Mouse (Mus musculus) heart, adult 8-10 months (tissue): Measurements from ENCODE around the gene Pef1. TPM values are rescaled to one million over a fixed set of nuclear protein-coding genes. Genes with fewer than 3 reads are reported as not detected.

Experiments
- DNase-seq: peaks from one replicate; pipeline ENCODE4 v3.0.0; 2022; ENCODE audit warnings: low spot score
- total RNA-seq, 4 experiments: library from RNA; stranded (reverse); gene quantifications; 2 replicates each; pipeline ENCODE4 v1.2.4; 2022

The Pef1 gene
- total RNA-seq, 4 experiments from 2014 or later: 31.1 to 42.7 (median 38.2) TPM

GRCm38 (mm10) chr4:130174335-130175031 is 72.1 kb downstream of the Pef1 start:
- peak; percentile 70 for DNase-seq

GRCm38 (mm10) chr4:130175072-130175711 is 72.8 kb downstream of the Pef1 start, which contains the start of gene Tinagl1:
Tinagl1 (minus strand) TSS chr4:130175122.
- peak; percentile 65 for DNase-seq

DNA sequence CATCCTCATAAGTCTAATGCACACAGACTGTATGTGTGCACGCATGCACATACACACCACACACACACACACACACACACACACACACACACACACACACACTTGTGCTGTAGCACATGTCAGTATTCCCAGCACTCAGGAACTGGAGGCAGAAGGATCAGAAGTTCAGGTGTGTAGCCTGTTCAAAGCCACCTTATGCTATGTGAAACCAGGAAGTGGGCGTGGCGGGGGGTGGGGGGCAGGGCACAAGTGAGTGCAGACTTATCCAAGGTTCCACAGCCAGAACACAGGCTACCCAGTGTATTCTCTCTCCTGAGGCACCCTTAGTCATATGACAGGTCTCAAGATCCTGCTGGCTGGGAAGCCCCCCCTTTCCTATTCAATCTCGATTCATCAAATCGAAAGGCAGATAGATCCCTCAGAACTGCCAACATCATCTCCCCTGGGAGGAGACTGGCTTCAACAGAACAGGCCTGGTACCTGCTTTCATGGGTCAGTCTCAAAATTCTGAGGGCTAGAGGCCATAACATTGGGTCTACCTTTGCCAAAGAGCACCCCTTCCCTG is 73.9 kb downstream of the Pef1 start:
- no peak for DNase-seq

- DNase-seq: peak; percentile 69
Observed at GRCm38 (mm10) chr4:130177087-130177486, 74.7 kb downstream of the Pef1 start.

DNA sequence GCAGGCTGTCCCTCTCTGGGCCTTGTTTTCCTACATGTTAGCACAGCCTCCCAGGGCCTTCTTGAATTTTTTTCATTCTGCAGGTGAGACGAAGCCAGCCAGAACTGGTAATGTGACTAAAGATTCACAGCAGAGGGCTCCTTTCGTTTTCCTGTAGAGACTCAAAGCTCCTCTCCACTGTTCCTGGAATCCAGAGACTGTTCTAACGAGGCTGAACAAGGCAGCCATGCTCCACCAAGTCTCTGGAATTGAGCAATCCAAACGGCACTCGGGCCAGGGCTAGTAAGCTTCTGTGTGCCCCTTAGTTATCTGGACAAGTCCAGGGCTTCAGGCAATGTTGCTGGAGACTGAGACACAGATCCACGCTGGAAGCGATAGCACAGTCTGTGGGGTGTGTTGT is 75.2 kb downstream of the Pef1 start:
- DNase-seq: no peak

Other genes with a start within 250 kb of the Pef1 start
- gene Spocd1, start 173.3 kb upstream of the Pef1 start, total RNA-seq: under 1 TPM in 1 of 4 experiments, not detected in 3; 0.09 TPM
- gene Adgrb2, start 117.7 kb upstream of the Pef1 start, total RNA-seq: 1 to 10 TPM; 1.7 to 2.3 (median 1.9) TPM
- gene Col16a1, start 54.7 kb upstream of the Pef1 start, total RNA-seq: 1 to 10 TPM; 3.6 to 8.0 (median 4.8) TPM
- gene Hcrtr1, start 36.8 kb downstream of the Pef1 start, total RNA-seq: not detected
- gene Tinagl1, start 72.6 kb downstream of the Pef1 start, total RNA-seq: 10 to 100 TPM; 44.8 to 57.2 (median 49.5) TPM
- gene Gm853, start 119.8 kb downstream of the Pef1 start, total RNA-seq: not detected
- gene Serinc2, start 176.6 kb downstream of the Pef1 start, total RNA-seq: 1 to 10 TPM; 1.9 to 3.7 (median 2.6) TPM
- 1,000 to 10,000 TPM; 6,025 to 7,484 (median 6,750) TPM for gene Fabp3, start 206.0 kb downstream of the Pef1 start, total RNA-seq
- gene Gm10570, start 206.1 kb downstream of the Pef1 start, total RNA-seq: under 1 TPM in 1 of 4 experiments, not detected in 3; 0.91 TPM